Mouse (Mus musculus): Measurements from ENCODE around the gene Gm2163. TPM values are rescaled to one million over a fixed set of nuclear protein-coding genes. Genes with fewer than 3 reads are reported as not detected.
"Not testable (repeated sequence)": the region's sequence is repeated elsewhere in the genome, so short reads cannot be mapped to it uniquely, and the experiment has no call there.

Gm2163 gene
- not detected in 2 replicates for polyA plus RNA-seq (2012; ENCODE audit: insufficient read depth, insufficient read length, low replicate concordance, missing spikeins)

DNA sequence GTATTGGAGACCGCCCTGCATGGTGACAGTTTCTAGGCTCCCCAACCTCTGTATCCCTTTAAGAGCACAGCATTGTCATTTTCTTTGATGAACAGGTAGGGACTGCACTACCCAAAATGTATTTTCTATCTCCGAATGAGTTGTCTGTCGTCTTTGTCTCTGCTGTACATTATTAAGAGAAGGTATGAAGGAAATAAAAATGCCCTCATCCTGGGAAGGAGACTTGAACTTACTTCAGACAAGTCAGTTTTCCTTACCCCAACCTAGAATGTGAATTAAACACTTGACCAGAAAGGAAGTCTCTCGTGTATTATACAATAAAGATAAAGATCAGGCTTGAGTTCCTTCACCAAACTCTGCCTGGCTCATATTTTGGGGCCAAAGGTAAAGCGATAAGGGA is at the start of gene Gm2163:
Gene Gm2163, plus strand, starts transcription at position 301 of the 400 bp plus-strand sequence.
- H3K4me3 ChIP-seq (ENCODE audit: insufficient read depth, low read depth, low read length); H3K4me1 ChIP-seq (ENCODE audit: control insufficient read depth, insufficient read depth, low read length); H3K27ac ChIP-seq (ENCODE audit: insufficient read depth, low read depth, low read length): not testable (repeated sequence)
- no CpG with 5 or more reads among the region's 5 CpGs for WGBS

GRCm38 (mm10) chr4:42439078-42439477 is 27.5 kb upstream of the Gm2163 start, which contains the start of gene Gm21586:
Gene Gm21586, plus strand, starts transcription at chr4:42439378.
- H3K4me1 ChIP-seq (ENCODE audit: control insufficient read depth, insufficient read depth, low read length); H3K4me3 ChIP-seq (ENCODE audit: insufficient read depth, low read depth, low read length); H3K27ac ChIP-seq (ENCODE audit: insufficient read depth, low read depth, low read length): not testable (repeated sequence)
- no CpG with 5 or more reads among the region's 18 CpGs for WGBS

DNA sequence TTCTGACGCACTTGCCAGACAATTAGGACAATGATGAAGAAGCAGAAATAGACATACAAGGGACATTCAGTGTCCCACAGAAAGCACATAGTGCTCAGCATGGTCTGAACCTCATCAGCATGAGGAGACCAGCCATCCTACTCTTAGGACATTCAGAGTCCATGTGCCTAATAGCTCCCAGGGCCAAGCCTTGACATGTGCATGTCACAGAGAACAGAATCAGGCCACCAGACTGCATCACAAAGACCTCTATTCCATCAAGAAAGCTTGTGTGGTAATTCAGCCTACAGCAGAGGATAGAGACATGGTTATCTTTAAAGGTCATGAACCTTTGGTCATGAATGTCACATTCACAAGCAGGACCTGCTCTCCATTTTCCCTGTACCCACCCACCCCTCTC is 61.5 kb downstream of the Gm2163 start, which contains the start of gene Fam205a2:
Gene Fam205a2, minus strand, starts transcription at position 101 of the 400 bp plus-strand sequence.
- no CpG with 5 or more reads among the region's 1 CpGs for WGBS
- not testable (repeated sequence) for H3K4me1 ChIP-seq (ENCODE audit: control insufficient read depth, insufficient read depth, low read length); H3K27ac ChIP-seq (ENCODE audit: insufficient read depth, low read depth, low read length); H3K4me3 ChIP-seq (ENCODE audit: insufficient read depth, low read depth, low read length)

DNA sequence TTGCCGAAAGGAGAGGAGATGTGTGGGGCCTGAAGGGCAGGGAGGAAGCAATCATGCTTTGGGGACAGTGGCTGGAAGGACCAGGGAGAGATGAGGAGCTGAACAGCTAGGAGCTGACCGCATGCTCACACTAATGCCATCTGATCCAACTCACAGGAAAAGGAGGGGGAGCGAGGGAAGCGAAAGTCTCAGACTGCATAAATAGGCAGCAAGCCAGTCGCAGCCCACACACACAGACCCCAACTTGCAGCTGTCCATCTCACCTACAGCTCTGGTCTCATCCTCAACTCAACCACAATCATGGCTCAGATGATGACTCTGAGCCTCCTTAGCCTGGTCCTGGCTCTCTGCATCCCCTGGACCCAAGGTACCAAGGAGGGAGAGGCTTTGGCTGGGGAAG is 145.3 kb downstream of the Gm2163 start, which contains the start of gene Gm10591:
Gene Gm10591, plus strand, starts transcription at position 301 of the 400 bp plus-strand sequence.
- H3K4me1 ChIP-seq (ENCODE audit: control insufficient read depth, insufficient read depth, low read length); H3K4me3 ChIP-seq (ENCODE audit: insufficient read depth, low read depth, low read length); H3K27ac ChIP-seq (ENCODE audit: insufficient read depth, low read depth, low read length): not testable (repeated sequence)
- WGBS, result no CpG with 5 or more reads among the region's 5 CpGs

GRCm38 (mm10) chr4:42629419-42629818 is 162.9 kb downstream of the Gm2163 start, which contains the start of gene Gm2564:
Gene Gm2564, plus strand, starts transcription at chr4:42629719.
- H3K4me1 ChIP-seq (ENCODE audit: control insufficient read depth, insufficient read depth, low read length); H3K4me3 ChIP-seq (ENCODE audit: insufficient read depth, low read depth, low read length); H3K27ac ChIP-seq (ENCODE audit: insufficient read depth, low read depth, low read length): not testable (repeated sequence)
- no CpG with 5 or more reads among the region's 8 CpGs for WGBS

Other genes starting within 250 kb of the Gm2163 start
- not detected in 2 replicates for gene Gm10600, start 226.1 kb upstream of the Gm2163 start, polyA plus RNA-seq (2012; ENCODE audit: insufficient read depth, insufficient read length, low replicate concordance, missing spikeins)
- not detected in 2 replicates for gene Ccl21b, start 211.0 kb upstream of the Gm2163 start, polyA plus RNA-seq (2012; ENCODE audit: insufficient read depth, insufficient read length, low replicate concordance, missing spikeins)
- not detected in 2 replicates for gene Gm21953, start 172.5 kb upstream of the Gm2163 start, polyA plus RNA-seq (2012; ENCODE audit: insufficient read depth, insufficient read length, low replicate concordance, missing spikeins)
- gene Fam205a3, start 148.4 kb upstream of the Gm2163 start, polyA plus RNA-seq (2012; ENCODE audit: insufficient read depth, insufficient read length, low replicate concordance, missing spikeins), result not detected in 2 replicates
- gene Gm21586, start 27.4 kb upstream of the Gm2163 start, polyA plus RNA-seq (2012; ENCODE audit: insufficient read depth, insufficient read length, low replicate concordance, missing spikeins), result not detected in 2 replicates
- gene Fam205a2, start 61.4 kb downstream of the Gm2163 start, polyA plus RNA-seq (2012; ENCODE audit: insufficient read depth, insufficient read length, low replicate concordance, missing spikeins), result not detected in 2 replicates
- not detected in 2 replicates for gene Gm10591, start 145.4 kb downstream of the Gm2163 start, polyA plus RNA-seq (2012; ENCODE audit: insufficient read depth, insufficient read length, low replicate concordance, missing spikeins)
- not detected in 2 replicates for gene Gm2564, start 163.0 kb downstream of the Gm2163 start, polyA plus RNA-seq (2012; ENCODE audit: insufficient read depth, insufficient read length, low replicate concordance, missing spikeins)
- gene Ccl27b, start 188.5 kb downstream of the Gm2163 start, polyA plus RNA-seq (2012; ENCODE audit: insufficient read depth, insufficient read length, low replicate concordance, missing spikeins), result not detected in 2 replicates
- gene Il11ra2, start 195.1 kb downstream of the Gm2163 start, polyA plus RNA-seq (2012; ENCODE audit: insufficient read depth, insufficient read length, low replicate concordance, missing spikeins), result not detected in 2 replicates